Mouse (Mus musculus) kidney, embryonic 14.5 days (tissue): ENCODE measurements around the gene Vps11. TPM values are rescaled to one million over a fixed set of nuclear protein-coding genes. Genes with fewer than 3 reads are reported as not detected.
A peak's percentile ranks its signal among the peaks of the same experiment; 100 is the strongest.

Experiments used
- ATAC-seq: fragments of 200-750 bp; cut with Nextera tagmentation; 2 replicates; pipeline ENCODE4 v1.8.0; 2017; ENCODE audit warnings: moderate number of reproducible peaks, mild to moderate bottlenecking, moderate TSS enrichment, moderate library complexity; ENCODE audit not compliant: low FRiP score, low TSS enrichment
- H3K27ac ChIP-seq: fragments of 300-500 bp; sonication (generic); 2 replicates; pipeline ENCODE4 v1.5.1; 2014; ENCODE audit warnings: low read depth, mild to moderate bottlenecking, low read length, moderate library complexity, mixed read lengths
- H3K27me3 ChIP-seq: fragments of 300-500 bp; sonication (generic); 2 replicates; pipeline ENCODE4 v1.6.1; 2014; ENCODE audit warnings: mild to moderate bottlenecking, low read length; ENCODE audit not compliant: control insufficient read depth, insufficient read depth
- H3K36me3 ChIP-seq: fragments of 300-500 bp; sonication (generic); 2 replicates; pipeline ENCODE4 v1.6.1; 2014; ENCODE audit warnings: low read length, mixed read lengths; ENCODE audit not compliant: control insufficient read depth, insufficient read depth
- H3K4me1 ChIP-seq: fragments of 300-500 bp; sonication (generic); 2 replicates; pipeline ENCODE4 v1.6.1; 2014; ENCODE audit warnings: low read length, mixed read lengths; ENCODE audit not compliant: control insufficient read depth, insufficient read depth
- H3K4me2 ChIP-seq: fragments of 300-500 bp; sonication (generic); replicated peaks from 2 replicates; pipeline ENCODE4 v1.6.1; 2014; ENCODE audit warnings: low read depth, mild to moderate bottlenecking, low read length
- H3K4me3 ChIP-seq: fragments of 300-500 bp; sonication (generic); 2 replicates; pipeline ENCODE4 v1.5.1; 2014; ENCODE audit warnings: mild to moderate bottlenecking, low read length
- H3K9ac ChIP-seq: fragments of 300-500 bp; sonication (generic); 2 replicates; pipeline ENCODE4 v1.6.1; 2014; ENCODE audit warnings: low read depth, mild to moderate bottlenecking, low read length, moderate library complexity
- H3K9me3 ChIP-seq: fragments of 300-500 bp; sonication (generic); 2 replicates; pipeline ENCODE4 v1.6.1; 2016; ENCODE audit warnings: low read length; ENCODE audit not compliant: control insufficient read depth
- WGBS: fragments of 180-500 bp; shearing (Covaris S2); extraction: QIAGEN DNeasy Blood & Tissue Kit; methylation state at CpG from one replicate; pipeline ENCODE4 v1.1.7; 2014; 5-methylcytosine and 5-hydroxymethylcytosine counted together
- polyA plus RNA-seq: library from polyadenylated mRNA; unstranded; fragments of >200 nt; fragmentation: Nextera tagmentation; extraction: Ambion mirVana; gene quantifications from 2 replicates; pipeline ENCODE4 v1.2.1, GENCODE M21; 2014

Vps11 gene
- polyA plus RNA-seq, 1 experiment from 2014 or later: 28.1 TPM

DNA sequence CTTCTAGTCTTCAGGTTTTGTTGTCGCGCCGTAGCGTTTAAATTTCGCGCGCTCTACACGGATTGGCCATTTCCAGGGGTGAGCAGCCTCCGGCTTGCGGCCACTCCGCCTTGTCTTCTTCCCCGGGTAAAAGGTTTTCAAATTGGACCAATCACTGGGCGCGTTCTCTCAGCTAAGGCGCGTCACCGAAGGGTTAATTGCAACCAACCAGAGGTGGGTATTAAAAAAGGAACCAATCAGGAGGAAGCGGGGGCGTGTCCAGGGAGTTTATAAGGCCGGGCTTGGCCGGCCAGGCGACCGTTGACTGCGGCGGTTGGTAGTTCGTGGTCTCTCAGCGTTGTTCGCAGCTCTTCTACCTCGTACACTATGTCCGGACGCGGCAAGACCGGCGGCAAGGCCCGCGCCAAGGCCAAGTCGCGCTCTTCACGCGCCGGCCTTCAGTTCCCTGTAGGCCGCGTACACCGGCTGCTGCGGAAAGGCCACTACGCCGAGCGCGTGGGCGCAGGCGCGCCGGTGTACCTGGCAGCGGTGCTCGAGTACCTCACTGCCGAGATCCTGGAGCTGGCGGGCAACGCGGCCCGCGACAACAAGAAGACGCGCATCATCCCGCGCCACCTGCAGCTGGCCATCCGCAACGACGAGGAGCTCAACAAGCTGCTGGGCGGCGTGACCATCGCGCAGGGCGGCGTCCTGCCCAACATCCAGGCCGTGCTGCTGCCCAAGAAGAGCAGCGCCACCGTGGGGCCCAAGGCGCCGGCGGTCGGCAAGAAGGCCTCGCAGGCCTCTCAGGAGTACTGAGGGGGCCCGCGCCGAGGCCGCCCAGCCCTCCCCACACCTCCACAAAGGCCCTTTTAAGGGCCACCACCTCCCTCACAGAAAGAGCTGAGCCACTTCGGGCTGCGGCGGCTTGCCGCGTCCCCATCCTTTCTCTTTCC, 26.8 kb downstream of the Vps11 start, which contains the start of gene H2afx:
Gene H2afx (plus strand): TSS at position 299 of the 935 bp plus-strand sequence.
- H3K4me3 ChIP-seq: peak within 1 kb of the TSS; percentile 66
- WGBS: under 1% methylated on average over 86 of the region's 91 CpGs
- H3K4me1 ChIP-seq: peaks cover 14% of the 10 kb centered on the region
- peak within 1 kb of the TSS; percentile 88 for H3K27ac ChIP-seq
- peak within 1 kb of the TSS; percentile 90 for H3K9ac ChIP-seq
- ATAC-seq: peak; percentile 95
- H3K36me3 ChIP-seq: peaks cover 66% of the 10 kb centered on the region
- no peaks in the 10 kb centered on the region for H3K9me3 ChIP-seq
- H3K4me2 ChIP-seq: peak within 1 kb of the TSS; percentile 38
- H3K27me3 ChIP-seq: no peaks in the 10 kb centered on the region

DNA sequence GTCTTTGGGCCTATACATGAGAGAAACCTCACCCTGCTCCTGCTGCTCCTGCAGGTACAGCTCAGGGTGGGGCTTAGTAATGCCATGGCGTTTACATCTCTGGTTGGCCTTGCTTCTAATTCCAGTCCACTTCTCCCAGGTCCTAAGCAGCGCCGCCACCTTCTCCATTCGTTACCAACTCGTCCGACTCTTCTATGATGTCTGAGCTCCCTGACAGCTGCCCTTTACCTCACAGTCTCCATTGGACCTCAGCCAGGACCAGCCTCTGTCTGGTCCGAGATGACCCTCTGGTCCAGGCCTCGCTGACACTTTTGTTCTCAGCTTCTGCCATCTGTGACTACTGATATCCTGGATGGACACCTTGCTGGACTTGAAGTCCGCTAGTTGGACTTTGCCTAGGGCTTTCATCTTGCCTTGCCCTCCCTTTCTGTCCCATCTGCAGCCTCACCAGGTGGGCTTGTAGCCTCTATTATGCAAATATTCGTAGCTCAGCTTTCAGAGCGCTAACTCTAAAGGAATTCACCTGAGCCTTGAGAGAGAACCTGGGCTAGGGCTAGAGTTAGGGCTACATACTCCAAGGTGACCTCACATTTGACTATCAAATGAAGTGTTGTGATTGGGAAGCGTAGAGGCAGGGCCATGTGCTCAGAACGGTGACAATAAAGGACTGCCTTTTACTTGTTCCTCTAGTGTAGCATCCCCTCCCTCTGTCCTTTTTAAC, 28.4 kb downstream of the Vps11 start:
- no peak for ATAC-seq
- no peaks in the 10 kb centered on the region for H3K9me3 ChIP-seq
- H3K4me2 ChIP-seq: no peak overlapping the region
- H3K27ac ChIP-seq: no peak overlapping the region
- 96% methylated on average over 13 of the region's 13 CpGs for WGBS
- H3K27me3 ChIP-seq: no peaks in the 10 kb centered on the region
- H3K4me3 ChIP-seq: no peak overlapping the region
- peaks cover 63% of the 10 kb centered on the region for H3K36me3 ChIP-seq
- H3K9ac ChIP-seq: no peak overlapping the region
- peaks cover 15% of the 10 kb centered on the region for H3K4me1 ChIP-seq

DNA sequence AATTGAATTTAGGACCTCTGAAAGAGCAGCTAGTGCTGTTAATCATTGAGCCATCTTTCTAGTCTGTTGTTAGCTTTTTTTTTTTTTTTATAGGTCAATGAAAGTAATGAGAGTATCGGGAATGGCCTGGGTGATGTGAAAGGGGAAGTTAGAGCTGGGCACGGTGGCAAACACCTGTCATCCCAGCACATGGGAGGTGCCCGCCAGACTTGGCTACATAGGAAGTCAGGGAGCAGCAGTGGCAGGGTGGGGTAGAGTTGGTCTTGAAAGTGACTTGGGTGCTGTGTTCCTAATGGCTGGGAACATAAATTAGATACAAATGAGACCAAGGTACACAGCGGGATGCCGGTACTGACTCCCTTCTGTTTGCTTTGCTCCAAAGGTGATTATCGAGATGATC, 30.7 kb downstream of the Vps11 start:
- Histone ChIP-seq H3K36me3 (peaks cover 48% of the 10 kb centered on the region), H3K4me2 (no peak overlapping the region), H3K9ac (no peak overlapping the region), H3K9me3 (no peaks in the 10 kb centered on the region), H3K4me3 (no peak overlapping the region), H3K4me1 (peaks cover 9% of the 10 kb centered on the region), H3K27ac (no peak overlapping the region), H3K27me3 (no peaks in the 10 kb centered on the region)
- WGBS: 93% methylated on average over 6 of the region's 6 CpGs
- no peak for ATAC-seq

DNA sequence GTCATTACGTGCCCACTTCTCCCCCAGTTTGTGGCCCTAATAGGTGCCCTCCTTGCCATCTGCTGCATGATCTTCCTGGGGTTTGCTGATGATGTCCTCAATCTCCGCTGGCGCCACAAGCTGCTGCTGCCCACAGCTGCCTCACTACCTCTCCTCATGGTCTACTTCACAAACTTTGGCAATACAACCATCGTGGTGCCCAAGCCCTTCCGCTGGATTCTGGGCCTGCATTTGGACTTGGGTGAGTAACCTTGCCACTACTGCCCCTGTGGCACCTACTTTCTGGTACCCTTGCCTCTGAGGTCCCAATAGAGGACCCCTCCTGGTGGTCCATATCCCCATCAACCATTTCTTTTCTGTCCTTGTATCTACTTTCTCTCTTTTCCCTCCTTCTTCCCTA, 33.5 kb downstream of the Vps11 start:
- Histone ChIP-seq H3K36me3 (peaks cover 39% of the 10 kb centered on the region), H3K27ac (no peak overlapping the region), H3K4me2 (peak overlapping the region; percentile 82), H3K27me3 (no peaks in the 10 kb centered on the region), H3K4me1 (peaks cover 10% of the 10 kb centered on the region), H3K9ac (peak overlapping the region; percentile 87; the same call in 1 of the 2 replicates), H3K9me3 (no peaks in the 10 kb centered on the region), H3K4me3 (peak overlapping the region; percentile 70)
- 93% methylated on average over 5 of the region's 5 CpGs for WGBS
- ATAC-seq: no peak

DNA sequence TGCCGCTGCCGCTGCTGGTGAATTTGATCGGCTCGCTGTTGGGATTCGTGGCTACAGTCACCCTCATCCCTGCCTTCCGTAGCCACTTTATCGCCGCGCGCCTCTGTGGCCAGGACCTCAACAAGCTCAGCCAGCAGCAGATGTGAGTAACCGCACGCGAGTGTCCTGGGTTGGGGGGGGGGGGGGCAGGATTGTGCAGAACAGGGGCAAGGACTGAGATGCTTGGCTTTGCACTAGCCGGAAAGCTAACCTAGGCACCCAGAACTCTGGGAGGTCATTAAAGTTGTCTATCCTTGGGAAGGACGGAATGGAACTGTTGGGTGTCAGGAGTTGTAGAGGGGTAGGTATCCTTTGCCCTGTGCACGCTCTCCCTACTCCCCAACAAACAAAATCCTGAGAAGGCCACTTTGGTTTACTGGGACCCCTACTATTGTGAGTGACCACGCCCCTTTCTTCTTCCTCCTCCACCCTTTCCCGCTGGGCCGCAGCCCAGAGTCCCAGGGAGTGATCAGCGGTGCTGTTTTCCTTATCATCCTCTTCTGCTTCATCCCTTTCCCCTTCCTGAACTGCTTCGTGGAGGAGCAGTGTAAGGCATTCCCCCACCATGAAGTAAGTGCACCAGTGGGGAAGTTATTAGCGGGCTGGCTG, 34.3 kb downstream of the Vps11 start:
- Histone ChIP-seq H3K9me3 (no peaks in the 10 kb centered on the region), H3K27ac (peak overlapping the region; percentile 93), H3K4me2 (peak overlapping the region; percentile 82), H3K4me1 (peaks cover 10% of the 10 kb centered on the region), H3K36me3 (peaks cover 32% of the 10 kb centered on the region), H3K9ac (peak overlapping the region; percentile 87), H3K4me3 (peak overlapping the region; percentile 70), H3K27me3 (no peaks in the 10 kb centered on the region)
- ATAC-seq: peak; percentile 66
- WGBS: 1% methylated on average over 22 of the region's 22 CpGs

DNA sequence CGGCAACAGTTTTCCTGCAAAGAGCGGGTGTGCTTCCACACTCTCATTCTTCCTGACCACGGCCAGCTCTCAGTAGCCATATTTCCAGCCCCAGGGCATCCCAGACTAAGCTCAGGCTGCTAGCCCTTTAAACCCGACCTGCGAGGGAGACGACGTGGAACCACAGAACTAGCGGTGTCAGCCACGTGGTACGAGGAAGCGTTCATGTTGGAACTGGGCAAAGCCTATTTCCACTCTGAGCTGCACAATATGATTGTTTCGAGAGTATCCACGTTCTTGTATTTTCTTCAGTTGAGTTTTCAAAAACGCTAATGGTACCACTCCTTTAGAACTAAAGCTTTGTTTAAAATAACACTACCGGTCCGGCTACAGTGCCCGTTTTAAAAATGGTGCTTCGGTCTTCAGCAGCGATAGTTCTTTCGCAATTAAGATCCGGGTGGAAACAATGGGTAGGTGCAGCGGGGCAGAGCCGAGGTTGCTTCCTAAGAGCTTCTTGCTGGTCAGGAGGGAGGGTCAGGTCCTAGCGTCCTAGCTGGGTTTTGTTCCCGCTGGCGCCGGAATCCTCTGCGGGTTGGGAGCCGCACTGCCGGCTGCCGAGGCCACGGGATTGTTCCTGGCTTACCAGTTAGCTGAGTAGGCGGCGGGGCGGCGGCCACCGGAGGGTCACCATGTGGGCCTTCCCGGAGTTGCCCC, 35.0 kb downstream of the Vps11 start:
- peak; percentile 91 for ATAC-seq
- H3K4me1 ChIP-seq: peaks cover 10% of the 10 kb centered on the region
- WGBS: under 1% methylated on average over 38 of the region's 38 CpGs
- no peaks in the 10 kb centered on the region for H3K9me3 ChIP-seq
- H3K4me3 ChIP-seq: peak overlapping the region; percentile 70
- peak overlapping the region; percentile 93 for H3K27ac ChIP-seq
- H3K9ac ChIP-seq: peak overlapping the region; percentile 87
- H3K36me3 ChIP-seq: peaks cover 27% of the 10 kb centered on the region
- peak overlapping the region; percentile 82 for H3K4me2 ChIP-seq
- H3K27me3 ChIP-seq: no peaks in the 10 kb centered on the region

DNA sequence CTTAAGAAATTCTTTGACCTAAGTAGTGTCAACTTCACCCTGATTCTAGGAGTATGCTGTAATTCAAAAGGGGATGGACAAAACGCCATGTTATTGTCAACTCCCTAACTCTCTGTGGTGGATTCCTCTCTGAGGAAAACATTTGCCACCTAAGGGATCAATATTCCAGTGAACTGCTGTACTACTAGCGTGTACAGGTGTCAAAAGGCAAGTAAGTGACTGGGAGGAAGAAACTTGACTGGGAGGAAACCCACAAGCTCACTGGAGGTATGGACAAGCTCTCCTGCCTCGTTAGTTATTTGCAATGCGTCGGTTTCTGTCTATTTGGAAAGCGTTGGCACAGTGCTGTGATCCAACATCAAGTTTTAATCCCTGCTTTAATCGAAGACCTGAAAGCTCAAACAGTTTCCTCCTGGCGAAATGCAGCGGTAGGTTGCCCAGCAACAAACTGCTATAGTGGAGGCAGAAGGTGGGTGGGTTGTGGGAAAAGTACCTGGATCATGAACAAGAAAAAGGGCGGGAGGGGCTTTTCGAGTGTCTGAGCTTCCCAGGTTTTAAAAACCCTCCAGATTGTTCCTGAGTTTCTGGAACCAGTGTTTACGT, 35.6 kb downstream of the Vps11 start, which contains the start of gene Dpagt1:
Gene Dpagt1 (plus strand): TSS at position 252 of the 603 bp plus-strand sequence.
- peaks cover 11% of the 10 kb centered on the region for H3K4me1 ChIP-seq
- peak within 1 kb of the TSS; percentile 70 for H3K4me3 ChIP-seq
- 4% methylated on average over 12 of the region's 12 CpGs for WGBS
- no peaks in the 10 kb centered on the region for H3K27me3 ChIP-seq
- H3K9me3 ChIP-seq: no peaks in the 10 kb centered on the region
- peak within 1 kb of the TSS; percentile 82 for H3K4me2 ChIP-seq
- ATAC-seq: 0 out of 2 replicates have a peak, but pooled peaks have one; percentile 7
- peak within 1 kb of the TSS; percentile 87 for H3K9ac ChIP-seq
- H3K36me3 ChIP-seq: peaks cover 20% of the 10 kb centered on the region
- H3K27ac ChIP-seq: peak within 1 kb of the TSS; percentile 93
